Mouse (Mus musculus): ENCODE data around the gene Fam205c. TPM values are rescaled to one million over a fixed set of nuclear protein-coding genes. Genes with fewer than 3 reads are reported as not detected.

Fam205c gene
- 1.5 and 2.4 TPM in 2 replicates for polyA plus RNA-seq (2014; fragmentation: Nextera tagmentation; extraction: Ambion mirVana)

DNA sequence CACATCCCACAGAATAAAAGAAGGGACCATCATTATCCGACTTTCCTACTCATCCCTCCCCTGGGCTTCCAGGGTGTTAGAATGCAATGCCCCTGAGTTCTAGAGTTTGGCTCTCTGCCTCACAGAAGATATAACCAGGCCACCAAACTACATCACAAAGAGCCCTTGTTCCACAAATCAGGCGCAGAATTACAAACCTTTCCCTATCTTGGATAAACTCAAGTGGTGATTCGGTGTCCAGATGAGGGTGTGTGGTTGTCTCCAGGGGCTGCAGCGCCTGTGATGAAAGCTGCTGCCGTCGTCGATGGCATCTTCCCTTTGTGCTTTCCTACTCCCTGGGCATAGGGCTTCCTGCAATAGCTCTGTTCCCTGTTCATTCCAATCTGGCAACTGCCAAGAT is at the start of gene Fam205c:
Fam205c (minus strand) TSS at position 101 of the 400 bp plus-strand sequence.
- Histone ChIP-seq H3K36me3 (replicated peaks; ENCODE audit: control insufficient read depth, insufficient read depth) (no peaks in the 10 kb centered on the region), H3K9ac (no peak within 1 kb of the TSS), H3K27ac (no peak within 1 kb of the TSS), H3K4me1 (replicated peaks; ENCODE audit: control insufficient read depth, insufficient read depth, low read length) (no peaks in the 10 kb centered on the region), H3K9me3 (ENCODE audit: control insufficient read depth, low read length) (no peaks in the 10 kb centered on the region), H3K4me3 (replicated peaks; ENCODE audit: low read length) (no peak within 1 kb of the TSS), H3K4me2 (replicated peaks) (no peak within 1 kb of the TSS), H3K27me3 (ENCODE audit: control insufficient read depth, insufficient read depth, low read length) (no peaks in the 10 kb centered on the region)
- WGBS, result 85% methylated on average over 7 of the region's 7 CpGs
- DNase-seq (ENCODE audit: low spot score) (no peak), ATAC-seq (ENCODE audit: low FRiP score) (no peak)

DNA sequence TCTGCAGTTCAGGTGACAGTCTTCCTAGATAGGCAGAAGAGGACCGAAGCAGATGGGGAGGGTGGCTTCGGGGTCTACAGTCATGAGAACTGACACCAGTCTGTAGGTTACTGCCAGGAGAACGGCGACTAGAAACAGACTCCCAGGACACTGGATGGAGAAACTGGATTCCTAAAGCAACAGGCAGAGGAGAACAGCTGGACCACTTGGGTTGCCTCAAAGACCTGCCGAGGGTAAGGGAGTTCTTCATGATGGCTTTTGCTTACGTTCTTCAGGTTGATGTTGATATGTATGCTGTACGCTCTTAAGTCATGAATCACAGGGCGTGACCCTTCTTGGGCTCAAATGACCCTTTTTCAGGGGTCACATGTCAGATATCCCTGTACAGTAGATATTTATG is 48.4 kb upstream of the Fam205c start:
- H3K9ac ChIP-seq, result no peak overlapping the region
- 84% methylated on average over 8 of the region's 8 CpGs for WGBS
- DNase-seq (ENCODE audit: low spot score), result no peak

DNA sequence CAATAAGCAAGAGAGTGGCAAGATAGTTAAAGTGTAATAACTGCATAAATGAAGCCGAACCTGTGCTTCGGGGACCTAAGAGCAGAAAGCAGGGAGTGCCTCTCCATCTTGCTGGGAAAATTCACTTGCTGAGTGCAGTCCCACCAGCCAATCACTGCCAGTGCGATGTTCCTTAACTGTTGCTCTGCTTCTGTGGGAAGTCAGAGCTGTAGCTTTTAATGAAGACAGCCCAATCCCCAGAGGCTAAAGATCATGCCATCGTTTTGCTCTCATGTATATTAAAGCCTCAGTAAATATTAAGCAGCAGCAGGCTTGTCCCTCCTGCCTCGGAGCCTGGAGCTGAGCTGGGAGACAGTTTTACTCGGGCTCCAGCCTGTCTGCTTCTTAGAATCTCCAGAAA is 48.0 kb upstream of the Fam205c start:
- no peaks in the 10 kb centered on the region for H3K27me3 ChIP-seq (ENCODE audit: control insufficient read depth, insufficient read depth, low read length)
- DNase-seq (ENCODE audit: low spot score) (peak; percentile 41), ATAC-seq (ENCODE audit: low FRiP score) (no peak)
- no peaks in the 10 kb centered on the region; the same call in 1 of the 2 replicates for H3K36me3 ChIP-seq (replicated peaks; ENCODE audit: control insufficient read depth, insufficient read depth)
- WGBS, result 48% methylated on average over 6 of the region's 6 CpGs
- H3K9ac ChIP-seq, result no peak overlapping the region
- H3K4me2 ChIP-seq (replicated peaks), result no peak overlapping the region
- H3K4me1 ChIP-seq (replicated peaks; ENCODE audit: control insufficient read depth, insufficient read depth, low read length), result peaks cover 14% of the 10 kb centered on the region; the same call in 1 of the 2 replicates
- no peaks in the 10 kb centered on the region for H3K9me3 ChIP-seq (ENCODE audit: control insufficient read depth, low read length)
- H3K4me3 ChIP-seq (replicated peaks; ENCODE audit: low read length), result no peak overlapping the region
- H3K27ac ChIP-seq, result no peak overlapping the region

More for the DNA sequence above, 48.4 kb upstream of the Fam205c start:
- Histone ChIP-seq H3K27ac (no peak overlapping the region), H3K27me3 (ENCODE audit: control insufficient read depth, insufficient read depth, low read length) (no peaks in the 10 kb centered on the region), H3K4me2 (replicated peaks) (no peak overlapping the region), H3K9me3 (ENCODE audit: control insufficient read depth, low read length) (no peaks in the 10 kb centered on the region), H3K4me1 (replicated peaks; ENCODE audit: control insufficient read depth, insufficient read depth, low read length) (peaks cover 10% of the 10 kb centered on the region; the same call in 1 of the 2 replicates), H3K36me3 (replicated peaks; ENCODE audit: control insufficient read depth, insufficient read depth) (no peaks in the 10 kb centered on the region; the same call in 1 of the 2 replicates), H3K4me3 (replicated peaks; ENCODE audit: low read length) (no peak overlapping the region)
- no peak for ATAC-seq (ENCODE audit: low FRiP score)

DNA sequence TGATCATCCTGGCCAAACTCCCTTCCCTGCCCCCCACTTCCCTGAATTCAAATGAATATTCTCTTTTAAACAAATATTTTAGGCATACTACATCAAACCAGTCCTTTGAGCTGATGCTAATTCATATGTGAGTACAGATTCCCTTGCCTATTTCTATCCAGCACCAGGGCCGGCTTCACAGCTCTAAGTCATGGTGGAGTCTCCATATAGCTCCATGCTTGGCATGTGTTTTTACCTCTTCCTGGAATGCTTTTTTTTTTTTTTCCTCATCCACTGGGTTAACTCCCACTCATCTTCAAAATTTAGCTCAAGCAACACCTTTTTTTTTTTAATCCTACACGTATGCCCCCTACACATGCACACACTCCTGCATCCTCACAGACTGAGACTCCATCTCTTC is 47.5 kb upstream of the Fam205c start:
- H3K4me1 ChIP-seq (replicated peaks; ENCODE audit: control insufficient read depth, insufficient read depth, low read length), result peaks cover 14% of the 10 kb centered on the region; the same call in 1 of the 2 replicates
- WGBS, result 78% methylated on average over 2 of the region's 2 CpGs
- H3K9me3 ChIP-seq (ENCODE audit: control insufficient read depth, low read length), result no peaks in the 10 kb centered on the region
- H3K4me3 ChIP-seq (replicated peaks; ENCODE audit: low read length), result no peak overlapping the region
- no peak overlapping the region for H3K27ac ChIP-seq
- ATAC-seq (ENCODE audit: low FRiP score), result no peak
- H3K36me3 ChIP-seq (replicated peaks; ENCODE audit: control insufficient read depth, insufficient read depth), result no peaks in the 10 kb centered on the region; the same call in 1 of the 2 replicates
- no peak overlapping the region for H3K4me2 ChIP-seq (replicated peaks)
- no peaks in the 10 kb centered on the region for H3K27me3 ChIP-seq (ENCODE audit: control insufficient read depth, insufficient read depth, low read length)
- no peak for DNase-seq (ENCODE audit: low spot score)
- H3K9ac ChIP-seq, result no peak overlapping the region

DNA sequence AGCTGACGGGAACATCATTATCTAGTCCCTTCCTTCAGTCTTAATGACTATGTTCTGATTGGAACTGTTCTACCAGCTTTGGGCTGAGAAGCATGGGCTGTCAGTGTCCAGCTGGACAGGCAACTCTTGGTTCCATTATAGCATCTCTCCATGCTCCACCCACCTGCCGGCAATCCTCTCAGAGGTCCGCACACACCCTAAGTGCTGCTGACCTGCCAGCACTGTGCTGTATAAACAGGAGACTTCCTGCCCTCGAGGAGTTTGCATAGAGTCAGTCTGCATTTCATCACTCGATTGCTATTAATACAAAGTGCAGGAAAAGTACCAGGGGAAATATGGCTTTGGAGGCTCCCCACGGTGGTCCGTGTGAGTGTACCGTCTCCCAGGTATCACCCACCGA is 46.7 kb upstream of the Fam205c start:
- ATAC-seq (ENCODE audit: low FRiP score) (no peak), DNase-seq (ENCODE audit: low spot score) (no peak)
- Histone ChIP-seq H3K27me3 (ENCODE audit: control insufficient read depth, insufficient read depth, low read length) (peaks cover 3% of the 10 kb centered on the region; the same call in 1 of the 2 replicates), H3K4me2 (replicated peaks) (no peak overlapping the region), H3K9ac (no peak overlapping the region), H3K9me3 (ENCODE audit: control insufficient read depth, low read length) (no peaks in the 10 kb centered on the region), H3K4me1 (replicated peaks; ENCODE audit: control insufficient read depth, insufficient read depth, low read length) (peaks cover 14% of the 10 kb centered on the region; the same call in 1 of the 2 replicates), H3K27ac (no peak overlapping the region), H3K4me3 (replicated peaks; ENCODE audit: low read length) (no peak overlapping the region), H3K36me3 (replicated peaks; ENCODE audit: control insufficient read depth, insufficient read depth) (no peaks in the 10 kb centered on the region; the same call in 1 of the 2 replicates)
- 87% methylated on average over 9 of the region's 9 CpGs for WGBS

DNA sequence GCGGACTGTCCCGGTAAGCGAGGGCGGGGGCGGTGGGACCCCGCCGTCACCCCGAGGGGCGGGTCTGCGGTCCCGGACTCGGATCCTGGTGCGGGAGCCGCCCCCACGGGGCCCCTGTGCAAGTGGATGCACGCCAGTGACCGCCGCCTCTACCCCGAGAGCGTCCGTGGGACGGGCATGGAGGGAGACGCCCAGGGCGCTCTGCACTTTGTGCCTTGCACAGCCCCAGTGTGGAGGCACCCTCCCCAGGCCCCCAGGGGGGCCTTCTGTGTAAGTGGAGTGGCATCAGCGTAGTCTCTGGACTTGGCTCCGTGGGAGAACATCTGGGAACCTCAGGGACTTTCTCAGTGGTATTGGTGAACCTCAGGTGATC is 43.4 kb upstream of the Fam205c start:
- Histone ChIP-seq H3K27me3 (ENCODE audit: control insufficient read depth, insufficient read depth, low read length) (peaks cover 9% of the 10 kb centered on the region; the same call in 1 of the 2 replicates), H3K4me1 (replicated peaks; ENCODE audit: control insufficient read depth, insufficient read depth, low read length) (peaks cover 14% of the 10 kb centered on the region; the same call in 1 of the 2 replicates), H3K4me3 (replicated peaks; ENCODE audit: low read length) (peak overlapping the region; percentile 81), H3K4me2 (replicated peaks) (peak overlapping the region; percentile 90), H3K9ac (peak overlapping the region; percentile 90), H3K27ac (peak overlapping the region; percentile 83; the same call in 1 of the 2 replicates), H3K36me3 (replicated peaks; ENCODE audit: control insufficient read depth, insufficient read depth) (no peaks in the 10 kb centered on the region), H3K9me3 (ENCODE audit: control insufficient read depth, low read length) (no peaks in the 10 kb centered on the region)
- DNase-seq (ENCODE audit: low spot score) (no peak), ATAC-seq (ENCODE audit: low FRiP score) (peak; percentile 70; the same call in 1 of the 2 replicates)
- 2% methylated on average over 20 of the region's 26 CpGs for WGBS

DNA sequence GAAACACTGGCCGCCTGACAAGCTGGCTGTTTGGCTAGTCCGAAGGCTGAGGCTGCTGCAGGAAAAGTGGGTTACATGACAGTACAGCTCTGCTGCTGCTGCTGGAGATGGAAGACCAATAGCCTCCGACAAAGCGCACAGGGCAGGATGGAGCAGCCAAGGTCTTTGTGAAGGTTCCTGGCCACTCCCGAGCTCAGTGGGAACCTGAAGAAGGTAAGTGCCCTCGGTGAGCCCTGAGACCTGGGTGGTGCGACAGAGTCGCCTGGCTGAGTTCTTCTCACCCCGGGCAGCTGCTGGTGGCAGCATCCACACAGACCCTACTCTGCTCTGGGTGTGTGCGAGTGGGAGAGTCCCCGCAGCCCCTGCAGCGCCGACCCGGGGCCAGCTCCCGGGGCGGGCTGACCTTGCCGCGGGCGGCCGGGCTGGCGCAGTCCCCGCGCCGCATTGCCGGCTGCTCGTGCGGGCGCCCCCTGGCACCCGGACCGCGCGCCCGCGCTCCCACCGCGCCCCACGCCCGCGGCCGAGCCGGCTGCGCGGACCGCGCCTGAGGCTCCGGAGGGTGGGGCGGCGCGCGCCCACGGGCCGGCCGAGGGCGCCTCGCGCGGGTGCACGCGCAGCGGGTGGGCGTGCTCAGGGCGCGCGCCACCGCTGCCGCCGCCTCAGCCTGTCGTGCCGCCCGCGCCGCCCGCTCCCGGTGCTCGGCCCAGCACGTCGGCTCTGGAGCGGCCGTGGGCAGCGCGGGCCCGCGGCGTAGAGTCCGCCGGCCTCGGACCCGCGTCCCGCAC is 42.8 kb upstream of the Fam205c start, which contains the start of gene Phf24:
Phf24 (plus strand) TSS at position 44 of the 785 bp plus-strand sequence.
- Histone ChIP-seq H3K4me2 (replicated peaks) (peak within 1 kb of the TSS; percentile 90), H3K9me3 (ENCODE audit: control insufficient read depth, low read length) (no peaks in the 10 kb centered on the region), H3K9ac (peak within 1 kb of the TSS; percentile 90), H3K4me1 (replicated peaks; ENCODE audit: control insufficient read depth, insufficient read depth, low read length) (peaks cover 14% of the 10 kb centered on the region; the same call in 1 of the 2 replicates), H3K27ac (peak within 1 kb of the TSS; percentile 83), H3K4me3 (replicated peaks; ENCODE audit: low read length) (peak within 1 kb of the TSS; percentile 81), H3K36me3 (replicated peaks; ENCODE audit: control insufficient read depth, insufficient read depth) (no peaks in the 10 kb centered on the region), H3K27me3 (ENCODE audit: control insufficient read depth, insufficient read depth, low read length) (peaks cover 9% of the 10 kb centered on the region; the same call in 1 of the 2 replicates)
- DNase-seq (ENCODE audit: low spot score) (peak; percentile 78), ATAC-seq (ENCODE audit: low FRiP score) (peak; percentile 83)
- under 1% methylated on average over 48 of the region's 90 CpGs for WGBS

DNA sequence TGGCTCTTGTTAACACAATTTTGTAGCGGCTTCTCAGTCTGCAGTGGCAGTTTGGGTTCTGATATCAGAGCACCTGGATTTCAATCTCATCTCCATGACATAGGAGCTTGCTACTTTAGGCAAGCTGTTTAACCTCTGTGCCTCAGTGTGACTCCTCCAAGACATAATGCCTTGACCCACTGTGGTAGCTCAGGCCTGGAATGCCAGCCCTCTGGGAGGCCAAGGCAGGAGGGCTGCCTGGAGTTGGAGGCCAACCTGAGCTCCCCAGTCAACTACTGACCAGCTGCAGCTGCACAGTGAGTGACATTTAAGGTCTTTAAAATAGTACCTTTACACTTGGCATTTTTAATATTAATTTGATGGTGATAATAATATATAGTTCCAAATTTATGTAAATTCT is 41.9 kb upstream of the Fam205c start:
- Histone ChIP-seq H3K9me3 (ENCODE audit: control insufficient read depth, low read length) (no peaks in the 10 kb centered on the region), H3K4me1 (replicated peaks; ENCODE audit: control insufficient read depth, insufficient read depth, low read length) (peaks cover 14% of the 10 kb centered on the region; the same call in 1 of the 2 replicates), H3K4me2 (replicated peaks) (peak overlapping the region; percentile 90), H3K27me3 (ENCODE audit: control insufficient read depth, insufficient read depth, low read length) (peaks cover 9% of the 10 kb centered on the region; the same call in 1 of the 2 replicates), H3K27ac (no peak overlapping the region), H3K36me3 (replicated peaks; ENCODE audit: control insufficient read depth, insufficient read depth) (no peaks in the 10 kb centered on the region), H3K4me3 (replicated peaks; ENCODE audit: low read length) (no peak overlapping the region), H3K9ac (no peak overlapping the region)
- ATAC-seq (ENCODE audit: low FRiP score), result no peak
- no peak for DNase-seq (ENCODE audit: low spot score)
- 79% methylated on average over 1 of the region's 1 CpGs for WGBS

DNA sequence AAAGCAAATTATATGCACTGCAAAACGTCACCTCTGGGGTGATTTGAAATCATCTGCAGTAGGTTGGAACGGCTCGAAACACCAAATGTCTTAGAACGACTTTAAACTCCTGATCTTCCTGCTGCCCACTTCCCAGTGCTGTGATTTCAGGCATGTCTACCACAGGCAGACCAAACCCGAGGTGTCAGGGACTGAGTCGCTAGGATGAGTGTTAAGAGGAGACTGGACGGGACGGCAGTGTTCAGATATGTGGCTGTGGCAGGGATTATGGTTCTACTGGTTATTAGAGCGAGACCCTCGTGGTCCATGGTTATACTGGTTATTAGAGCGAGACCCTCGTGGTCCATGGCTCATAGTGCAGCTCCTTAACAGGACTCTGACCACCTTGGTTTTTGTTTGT is 41.3 kb upstream of the Fam205c start:
- H3K27me3 ChIP-seq (ENCODE audit: control insufficient read depth, insufficient read depth, low read length), result peaks cover 9% of the 10 kb centered on the region; the same call in 1 of the 2 replicates
- no peaks in the 10 kb centered on the region for H3K9me3 ChIP-seq (ENCODE audit: control insufficient read depth, low read length)
- ATAC-seq (ENCODE audit: low FRiP score) (no peak), DNase-seq (ENCODE audit: low spot score) (no peak)
- no peak overlapping the region for H3K27ac ChIP-seq
- no peak overlapping the region for H3K9ac ChIP-seq
- H3K4me3 ChIP-seq (replicated peaks; ENCODE audit: low read length), result no peak overlapping the region
- WGBS, result 89% methylated on average over 12 of the region's 12 CpGs
- no peak overlapping the region for H3K4me2 ChIP-seq (replicated peaks)
- no peaks in the 10 kb centered on the region for H3K36me3 ChIP-seq (replicated peaks; ENCODE audit: control insufficient read depth, insufficient read depth)
- peaks cover 14% of the 10 kb centered on the region; the same call in 1 of the 2 replicates for H3K4me1 ChIP-seq (replicated peaks; ENCODE audit: control insufficient read depth, insufficient read depth, low read length)

Measured in hindbrain, embryonic 14.5 days (tissue).